Mouse (Mus musculus): ENCODE measurements around the gene Mroh7. TPM values are rescaled to one million over a fixed set of nuclear protein-coding genes. Genes with fewer than 3 reads are reported as not detected.

The Mroh7 gene
- 2.7 TPM for polyA plus RNA-seq (2014; fragmentation: Illumina TruSeq; extraction: RNeasy Lipid Tissue Mini Kit (QIAGEN cat#74804); ENCODE audit: low read depth, low replicate concordance)

GRCm38 (mm10) chr4:106730814-106731213 lies at the start of gene Mroh7:
Gene Mroh7 (minus strand): TSS chr4:106730925.

GRCm38 (mm10) chr4:106733636-106734035 lies 2.9 kb upstream of the Mroh7 start, which contains the start of gene Fam151a:
Gene Fam151a (plus strand): TSS chr4:106733889.

GRCm38 (mm10) chr4:106678442-106679118 lies 52.1 kb downstream of the Mroh7 start, which contains the start of gene Ttc4:
Gene Ttc4 (minus strand): TSS chr4:106678944.

GRCm38 (mm10) chr4:106650833-106651527 lies 79.7 kb downstream of the Mroh7 start, which contains the start of gene Pars2:
Gene Pars2 (plus strand): TSS chr4:106651069.

Other genes starting within 250 kb of the Mroh7 start
- 2.6 TPM for gene Bsnd, start 238.6 kb downstream of the Mroh7 start, polyA plus RNA-seq (2014; fragmentation: Illumina TruSeq; extraction: RNeasy Lipid Tissue Mini Kit (QIAGEN cat#74804); ENCODE audit: low read depth, low replicate concordance)
- gene Dhcr24, start 169.9 kb downstream of the Mroh7 start, polyA plus RNA-seq (2014; fragmentation: Illumina TruSeq; extraction: RNeasy Lipid Tissue Mini Kit (QIAGEN cat#74804); ENCODE audit: low read depth, low replicate concordance): 5.7 TPM
- gene Lexm, start 113.7 kb downstream of the Mroh7 start, polyA plus RNA-seq (2014; fragmentation: Illumina TruSeq; extraction: RNeasy Lipid Tissue Mini Kit (QIAGEN cat#74804); ENCODE audit: low read depth, low replicate concordance): 1.6 TPM
- 0.15 TPM for gene Ttc22, start 108.5 kb downstream of the Mroh7 start, polyA plus RNA-seq (2014; fragmentation: Illumina TruSeq; extraction: RNeasy Lipid Tissue Mini Kit (QIAGEN cat#74804); ENCODE audit: low read depth, low replicate concordance)
- gene Pars2, start 79.9 kb downstream of the Mroh7 start, polyA plus RNA-seq (2014; fragmentation: Illumina TruSeq; extraction: RNeasy Lipid Tissue Mini Kit (QIAGEN cat#74804); ENCODE audit: low read depth, low replicate concordance): 6.4 TPM
- gene Ttc4, start 52.0 kb downstream of the Mroh7 start, polyA plus RNA-seq (2014; fragmentation: Illumina TruSeq; extraction: RNeasy Lipid Tissue Mini Kit (QIAGEN cat#74804); ENCODE audit: low read depth, low replicate concordance): 34.1 TPM
- gene Fam151a, start 3.0 kb upstream of the Mroh7 start, polyA plus RNA-seq (2014; fragmentation: Illumina TruSeq; extraction: RNeasy Lipid Tissue Mini Kit (QIAGEN cat#74804); ENCODE audit: low read depth, low replicate concordance): 0.56 TPM
- gene Acot11, start 74.1 kb upstream of the Mroh7 start, polyA plus RNA-seq (2014; fragmentation: Illumina TruSeq; extraction: RNeasy Lipid Tissue Mini Kit (QIAGEN cat#74804); ENCODE audit: low read depth, low replicate concordance): 3.2 TPM
- 29.4 TPM for gene Ssbp3, start 179.8 kb upstream of the Mroh7 start, polyA plus RNA-seq (2014; fragmentation: Illumina TruSeq; extraction: RNeasy Lipid Tissue Mini Kit (QIAGEN cat#74804); ENCODE audit: low read depth, low replicate concordance)

Data from adipose tissue, adult 10 weeks (tissue).